Mouse (Mus musculus) CH12.LX (cell line): ENCODE data around the gene Cry2. TPM values are rescaled to one million over a fixed set of nuclear protein-coding genes. Genes with fewer than 3 reads are reported as not detected.

Source experiments
- DNase-seq: peaks from one replicate; pipeline ENCODE4 v3.0.0-alpha.2; 2013; ENCODE audit errors: extremely low read depth
- H3K27ac ChIP-seq: 2 replicates; pipeline ENCODE4 v1.5.1; 2012; ENCODE audit warnings: low read depth, mild to moderate bottlenecking, control low read depth, moderate library complexity; ENCODE audit not compliant: insufficient read depth
- H3K27me3 ChIP-seq: replicated peaks from 2 replicates; pipeline ENCODE3; 2012; ENCODE audit warnings: inconsistent platforms
- H3K36me3 ChIP-seq, 2 experiments: replicated peaks in 1 of 2; 2 replicates each; pipeline versions ENCODE3 to v1.6.1; 2012; ENCODE audit warnings: inconsistent platforms in 1 of 2, low read length in 1 of 2, mild to moderate bottlenecking in 1 of 2, mixed read lengths in 1 of 2, moderate library complexity in 1 of 2; ENCODE audit not compliant: control insufficient read depth in 1 of 2, insufficient read depth in 1 of 2
- H3K4me1 ChIP-seq, 2 experiments: 2 replicates each; pipeline ENCODE4 v1.6.1; 2012; ENCODE audit warnings: inconsistent platforms in 1 of 2, moderate library complexity in 1 of 2; ENCODE audit not compliant: insufficient read depth in 2 of 2, control insufficient read depth in 1 of 2
- H3K4me2 ChIP-seq: 2 replicates; pipeline ENCODE4 v1.6.1; 2012; ENCODE audit warnings: low read depth, mild to moderate bottlenecking, control low read depth; ENCODE audit not compliant: poor library complexity, insufficient read depth, severe bottlenecking
- H3K4me3 ChIP-seq, 3 experiments: fragments of 150-350 bp in 1 of 3; sonication (generic) in 1 of 3; replicated peaks in 1 of 3; 2 replicates each; pipeline versions ENCODE3 to v1.5.1; 2011 to 2012; ENCODE audit warnings: low read depth in 2 of 3, low read length in 2 of 3, mild to moderate bottlenecking in 2 of 3, moderate library complexity in 2 of 3, control low read depth in 1 of 3, improper control_type of control experiment in 1 of 3, inconsistent platforms in 1 of 3, mixed read lengths in 1 of 3; ENCODE audit not compliant: poor library complexity in 1 of 3
- H3K79me2 ChIP-seq: replicated peaks from 2 replicates; pipeline ENCODE4 v1.6.1; 2012; ENCODE audit warnings: mild to moderate bottlenecking, moderate library complexity; ENCODE audit not compliant: control insufficient read depth, poor library complexity, insufficient read depth, severe bottlenecking; ENCODE audit errors: extremely low read depth
- H3K9ac ChIP-seq: 2 replicates; pipeline ENCODE4 v1.6.1; 2012; ENCODE audit warnings: low read depth, mild to moderate bottlenecking, control low read depth, moderate library complexity; ENCODE audit not compliant: insufficient read depth
- H3K9me3 ChIP-seq: replicated peaks from 2 replicates; pipeline ENCODE3; 2012; ENCODE audit warnings: low read length, inconsistent platforms, mixed read lengths
- CHD1 ChIP-seq: IDR thresholded peaks from 2 replicates; pipeline ENCODE4 v1.6.1; 2012; ENCODE audit warnings: low read depth, low read length, improper control_type of control experiment, inconsistent platforms
- CHD2 ChIP-seq: IDR thresholded peaks from 2 replicates; pipeline ENCODE4 v1.6.1; 2011; ENCODE audit warnings: low read length, improper control_type of control experiment
- ELF1 ChIP-seq: IDR thresholded peaks from 2 replicates; pipeline ENCODE4 v1.6.1; 2014; ENCODE audit warnings: low read depth, mild to moderate bottlenecking, inconsistent platforms, low read length, improper control_type of control experiment
- ETS1 ChIP-seq: conservative IDR thresholded peaks from 2 replicates; pipeline ENCODE4 v1.6.1; 2012; ENCODE audit warnings: low read depth, mild to moderate bottlenecking, inconsistent platforms, low read length, improper control_type of control experiment, moderate library complexity
- GABPA ChIP-seq: IDR thresholded peaks from 2 replicates; pipeline ENCODE4 v1.6.1; 2012; ENCODE audit warnings: low read depth, low read length, improper control_type of control experiment, inconsistent platforms; ENCODE audit not compliant: insufficient replicate concordance
- IRF4 ChIP-seq: IDR thresholded peaks from 2 replicates; pipeline ENCODE4 v1.6.1; 2014; ENCODE audit warnings: low read depth, mild to moderate bottlenecking, inconsistent platforms, low read length, improper control_type of control experiment
- JUN ChIP-seq: IDR thresholded peaks from 2 replicates; pipeline ENCODE4 v1.6.1; 2011; ENCODE audit warnings: low read depth, mild to moderate bottlenecking, low read length, improper control_type of control experiment, moderate library complexity; ENCODE audit not compliant: insufficient read depth
- MEF2A ChIP-seq: IDR thresholded peaks from 2 replicates; pipeline ENCODE4 v1.6.1; 2014; ENCODE audit warnings: low read depth, mild to moderate bottlenecking, inconsistent platforms, low read length, improper control_type of control experiment, borderline replicate concordance
- MXI1 ChIP-seq: IDR thresholded peaks from 2 replicates; pipeline ENCODE4 v1.6.1; 2011; ENCODE audit warnings: mild to moderate bottlenecking, low read depth, low read length, improper control_type of control experiment
- MYC ChIP-seq: IDR thresholded peaks from 2 replicates; pipeline ENCODE4 v1.6.1; 2011; ENCODE audit warnings: low read depth, mild to moderate bottlenecking, improper control_type of control experiment, low read length
- NRF1 ChIP-seq: IDR thresholded peaks from 2 replicates; pipeline ENCODE4 v1.6.1; 2014; ENCODE audit warnings: low read depth, mild to moderate bottlenecking, inconsistent platforms, low read length, improper control_type of control experiment, moderate library complexity
- POLR2AphosphoS2 ChIP-seq: IDR thresholded peaks from 2 replicates; pipeline ENCODE4 v1.6.1; 2011; ENCODE audit warnings: low read depth, low read length, improper control_type of control experiment
- RAD21 ChIP-seq: IDR thresholded peaks from 2 replicates; pipeline ENCODE4 v1.6.1; 2011; ENCODE audit warnings: low read depth, mild to moderate bottlenecking, low read length, improper control_type of control experiment, moderate library complexity
- SIN3A ChIP-seq: IDR thresholded peaks from 2 replicates; pipeline ENCODE4 v1.6.1; 2012; ENCODE audit warnings: low read length, improper control_type of control experiment, inconsistent platforms
- SMC3 ChIP-seq: IDR thresholded peaks from 2 replicates; pipeline ENCODE4 v1.6.1; 2011; ENCODE audit warnings: low read depth, low read length, improper control_type of control experiment
- TBP ChIP-seq: conservative IDR thresholded peaks from 2 replicates; pipeline ENCODE4 v1.6.1; 2011; ENCODE audit warnings: low read depth, low read length, improper control_type of control experiment
- TCF12 ChIP-seq: IDR thresholded peaks from 2 replicates; pipeline ENCODE4 v1.6.1; 2014; ENCODE audit warnings: low read depth, mild to moderate bottlenecking, inconsistent platforms, low read length, improper control_type of control experiment
- dilution Hi-C: fragments of 300-500 bp; cut with MboI; formaldehyde crosslinking; loops from 2 replicates; pipeline ENCODE4 v1.14.3; 2020; ENCODE audit warnings: low sequenced_read_pairs; ENCODE audit not compliant: extremely low pct_unique_long_range_greater_than_20kb, extremely low pct_ligation_motif_present
- in situ Hi-C: fragments of 300-500 bp; cut with MboI; formaldehyde crosslinking; loops from 3 replicates; pipeline ENCODE4 v1.14.3; 2019; ENCODE audit warnings: low sequenced_read_pairs, low pct_ligation_motif_present, low pct_unique_long_range_greater_than_20kb, mixed read lengths
- polyA plus RNA-seq: library from polyadenylated mRNA; unstranded; fragments of >175 nt; gene quantifications from 2 replicates; pipeline ENCODE4 v1.2.1, GENCODE M21; 2012; ENCODE audit warnings: low read depth; ENCODE audit not compliant: insufficient read length
- total RNA-seq, 2 experiments: library from RNA; depleted of rRNA; stranded (reverse); fragments of 300-350 nt in 1 of 2; fragments of >200 nt in 1 of 2; gene quantifications; 2 replicates each; pipeline ENCODE4 v1.2.3; 2012 to 2014

The Cry2 gene
- total and polyA plus RNA-seq, 3 experiments = 4.3 to 15.9 (median 12.7) TPM

GRCm38 (mm10) chr2:92434375-92434745 is 517 bp upstream of the Cry2 start:
- H3K79me2 ChIP-seq = peaks cover 34% of the 10 kb centered on the region
- TF ChIP-seq JUN (no peak), SMC3 (no peak), GABPA (no peak), MXI1 (no peak), SIN3A (no peak), MEF2A (0 out of 2 replicates have a peak, but pooled peaks have one; percentile 21), TBP (peak; percentile 84), MYC (no peak)
- TF ChIP-seq, all 38 proteins: peak for 2
- dilution Hi-C loops (no loop called here), in situ Hi-C loops (loop anchor here (5.0 kb wide), 1 partner anchor 447 kb away; no protein-coding TSS in a partner anchor)
- Histone ChIP-seq H3K4me2 (peak overlapping the region; percentile 97), H3K27me3 (peaks cover 6% of the 10 kb centered on the region), H3K36me3 (peaks cover 7 to 28% of the 10 kb centered on the region in 2 experiments), H3K27ac (no peak overlapping the region), H3K4me1 (peaks cover 11 to 39% of the 10 kb centered on the region in 2 experiments), H3K4me3 (peak overlapping the region; percentile 36 to 92 (median 67)), H3K9ac (peak overlapping the region; percentile 45), H3K9me3 (peaks cover 6% of the 10 kb centered on the region)
- DNase-seq = no peak

- dilution Hi-C loops = no loop called here
- TF ChIP-seq CHD1 (0 out of 2 replicates have a peak, but pooled peaks have one; percentile 10), SMC3 (no peak), GABPA (no peak), SIN3A (peak; percentile 7; the same call in 1 of the 2 replicates), MYC (no peak), RAD21 (no peak), NRF1 (no peak), IRF4 (no peak), MXI1 (no peak), ETS1 (no peak), CHD2 (no peak), ELF1 (no peak), TCF12 (no peak), POLR2AphosphoS2 (no peak)
- peaks cover 6% of the 10 kb centered on the region for H3K27me3 ChIP-seq
- peaks cover 49% of the 10 kb centered on the region for H3K79me2 ChIP-seq
- peak overlapping the region; percentile 90 to 100 (median 92) for H3K4me3 ChIP-seq
- H3K4me1 ChIP-seq = peaks cover 11 to 53% of the 10 kb centered on the region in 2 experiments
- peaks cover 6% of the 10 kb centered on the region for H3K9me3 ChIP-seq
- H3K36me3 ChIP-seq = peaks cover 7 to 44% of the 10 kb centered on the region in 2 experiments
- peak overlapping the region; percentile 87 for H3K9ac ChIP-seq
- H3K4me2 ChIP-seq = peak overlapping the region; percentile 90
- in situ Hi-C loops = loop anchor here (5.0 kb wide), 1 partner anchor 445 kb away; no protein-coding TSS in a partner anchor
- no peak overlapping the region for H3K27ac ChIP-seq
- DNase-seq = no peak
Measured at GRCm38 (mm10) chr2:92432299-92433295, 1.2 kb downstream of the Cry2 start.
